Mouse (Mus musculus): Measurements from ENCODE around the gene Glb1.
A peak's percentile ranks its signal among the peaks of the same experiment; 100 is the strongest.
"Not testable (repeated sequence)": the region's sequence is repeated elsewhere in the genome, so short reads cannot be mapped to it uniquely, and the experiment has no call there.

The Glb1 gene

DNA sequence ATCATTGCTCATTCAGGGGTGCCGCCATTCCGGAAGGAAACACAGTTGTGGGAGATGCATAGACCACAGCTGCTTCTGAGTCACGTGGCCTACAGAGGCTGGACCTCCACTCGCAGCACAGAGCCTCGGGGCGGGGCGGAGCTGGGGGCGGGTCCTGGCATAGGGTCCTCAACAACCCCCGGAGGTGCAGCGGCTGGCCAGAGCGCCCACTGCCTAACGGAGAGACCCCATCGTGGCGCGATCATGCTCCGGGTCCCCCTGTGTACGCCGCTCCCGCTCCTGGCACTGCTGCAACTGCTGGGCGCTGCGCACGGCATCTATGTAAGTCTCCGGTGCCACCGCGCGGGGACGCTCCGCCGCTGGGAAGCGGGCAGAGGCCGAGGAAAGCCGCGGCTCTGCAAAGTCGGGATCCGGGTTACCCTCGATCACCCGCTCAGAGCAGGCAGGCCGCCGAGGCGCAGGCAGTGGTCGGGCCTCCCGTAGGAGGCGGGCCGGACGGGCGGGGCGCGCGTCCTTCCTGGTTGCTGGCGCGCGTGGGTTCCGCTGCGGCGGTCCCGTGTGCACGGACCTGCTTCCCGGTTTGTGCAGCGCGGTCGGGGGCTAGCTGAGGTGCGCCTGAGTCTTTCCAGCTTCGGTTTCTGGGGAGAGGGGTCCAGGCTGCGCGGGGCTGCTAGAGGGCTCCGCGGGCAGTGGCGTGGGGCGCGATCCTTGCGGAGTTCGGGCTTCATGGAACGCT, at the start of gene Glb1, which contains the start of gene Tmppe:
Gene Glb1, plus strand, starts transcription at position 128 of the 736 bp plus-strand sequence.
Gene Tmppe, plus strand, starts transcription at position 157 of the 736 bp plus-strand sequence.
- peak; percentile 88 for DNase-seq

DNA sequence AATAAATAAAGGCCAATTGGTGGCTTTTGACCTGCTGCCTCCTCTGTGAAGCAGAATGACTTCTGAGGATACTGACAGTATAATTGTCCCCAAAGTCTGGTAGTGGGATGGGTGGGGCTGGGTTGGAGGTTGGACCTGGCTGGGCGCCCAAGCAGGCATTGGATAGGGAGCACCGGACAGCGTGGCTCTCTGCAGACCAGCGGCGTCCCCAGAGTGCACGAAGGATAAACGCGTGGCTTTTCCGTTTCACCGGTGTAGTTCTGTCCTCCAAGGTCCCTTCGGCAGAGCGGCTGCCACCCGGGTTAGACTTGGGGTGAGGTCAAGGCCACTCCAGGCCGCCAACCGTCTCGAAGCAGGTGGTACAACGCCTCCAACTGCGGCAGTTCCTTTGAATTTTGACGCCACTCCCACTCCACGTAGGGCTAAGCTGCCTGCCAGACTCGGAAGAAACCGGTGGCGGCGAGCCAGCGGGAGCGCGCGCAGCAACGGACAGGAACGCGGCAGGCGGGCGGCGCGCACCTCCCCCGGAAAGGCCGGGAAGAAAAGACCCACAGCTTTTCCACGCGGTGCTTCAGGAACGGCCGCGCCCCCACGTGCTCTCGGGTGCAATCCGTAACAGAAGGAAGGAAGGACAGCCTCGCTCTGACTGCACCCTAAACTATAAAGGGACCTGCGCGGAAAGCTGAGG, 32.9 kb upstream of the Glb1 start:
- peak; percentile 65 for DNase-seq

DNA sequence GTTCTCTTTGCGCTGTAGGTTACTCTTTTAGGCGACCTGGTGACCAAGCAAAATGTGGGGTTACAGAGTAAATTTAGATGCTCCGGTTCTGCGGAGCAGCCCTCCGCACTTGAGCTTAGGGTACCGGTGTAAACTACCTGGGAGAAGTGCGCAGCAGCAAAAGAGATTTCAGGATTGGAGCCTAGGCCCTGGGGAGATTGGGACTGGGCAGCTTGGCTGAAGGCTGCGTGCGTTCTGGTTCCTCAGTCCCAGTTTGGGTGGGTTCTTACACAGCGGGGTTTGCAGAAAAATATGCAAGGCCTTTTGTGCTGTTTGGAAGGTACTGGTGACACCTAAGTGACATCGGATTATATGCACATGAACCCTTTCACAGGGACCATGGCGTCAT, 32.4 kb upstream of the Glb1 start:
- DNase-seq = no peak

DNA sequence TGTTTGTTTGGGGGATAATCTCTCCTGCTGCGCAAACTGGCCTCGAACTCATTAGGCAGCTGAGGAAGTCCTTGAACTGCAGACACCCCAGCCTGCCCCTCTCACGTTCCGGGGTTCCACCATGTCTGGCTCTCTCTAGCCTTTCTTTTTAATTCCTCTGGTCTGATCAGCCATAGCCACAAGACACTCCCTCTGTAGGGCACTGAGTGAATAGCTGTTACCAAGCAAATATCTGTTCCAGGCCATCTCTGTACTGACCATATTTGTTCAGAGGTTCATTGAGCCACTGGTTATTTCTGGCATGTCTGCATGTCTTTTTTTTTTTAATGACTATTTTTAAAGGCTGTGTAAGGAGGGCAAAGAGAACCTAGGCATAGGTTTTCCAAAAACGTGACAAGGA, 31.5 kb upstream of the Glb1 start:
- DNase-seq = not testable (repeated sequence)

DNA sequence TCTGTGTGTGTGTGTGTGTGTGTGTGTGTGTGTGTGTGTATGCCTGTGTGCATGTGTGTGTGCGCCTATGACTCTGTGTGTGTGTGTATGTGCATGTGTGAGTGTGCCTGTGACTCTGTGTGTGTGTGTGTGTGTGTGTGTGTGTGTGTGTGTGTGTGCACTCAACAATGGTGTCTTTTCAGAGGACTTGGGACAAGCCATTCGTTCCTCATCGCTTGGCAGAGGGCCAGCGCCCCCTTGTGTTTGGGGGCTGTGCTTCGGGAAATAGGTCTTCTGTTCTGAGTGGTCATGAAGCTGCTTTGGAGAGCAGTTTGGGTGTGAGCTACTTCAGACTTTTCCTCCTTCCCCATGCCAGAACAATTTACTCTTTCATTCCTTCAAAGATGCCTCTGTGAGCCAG, 29.2 kb upstream of the Glb1 start:
- not testable (repeated sequence) for DNase-seq

DNA sequence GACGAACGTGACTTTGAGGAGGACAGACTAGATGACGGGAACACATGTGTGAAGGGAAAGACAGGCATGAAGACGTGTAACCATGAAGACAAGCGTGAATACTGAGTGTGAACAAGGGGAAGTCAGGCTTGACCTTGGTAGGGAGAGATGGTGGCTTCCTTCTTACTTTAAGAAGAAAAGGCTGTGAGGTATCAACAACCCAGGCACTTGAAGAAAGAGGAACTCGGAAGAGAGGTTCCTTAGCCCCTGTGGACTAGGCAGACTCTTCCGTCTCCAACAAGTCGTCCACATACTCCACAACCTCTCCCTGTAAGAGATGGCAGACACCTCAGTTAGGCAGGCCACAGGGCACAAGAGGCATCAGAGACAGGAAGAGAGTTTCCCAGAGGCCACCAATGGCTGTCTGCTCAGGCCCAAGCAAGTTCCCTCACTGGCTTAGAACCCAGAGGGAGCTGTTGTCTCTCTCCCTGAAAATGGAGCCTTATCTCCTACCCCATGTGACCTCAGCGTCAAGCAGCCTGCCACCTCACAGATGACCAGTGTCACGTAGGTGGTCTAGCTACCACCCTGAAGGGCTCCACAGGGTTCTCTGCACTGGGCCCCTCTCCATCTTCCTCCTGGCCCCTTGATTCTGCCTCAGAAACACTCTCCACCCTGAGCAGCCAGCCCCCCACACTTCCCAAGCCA, 25.5 kb upstream of the Glb1 start:
- no peak for DNase-seq

DNA sequence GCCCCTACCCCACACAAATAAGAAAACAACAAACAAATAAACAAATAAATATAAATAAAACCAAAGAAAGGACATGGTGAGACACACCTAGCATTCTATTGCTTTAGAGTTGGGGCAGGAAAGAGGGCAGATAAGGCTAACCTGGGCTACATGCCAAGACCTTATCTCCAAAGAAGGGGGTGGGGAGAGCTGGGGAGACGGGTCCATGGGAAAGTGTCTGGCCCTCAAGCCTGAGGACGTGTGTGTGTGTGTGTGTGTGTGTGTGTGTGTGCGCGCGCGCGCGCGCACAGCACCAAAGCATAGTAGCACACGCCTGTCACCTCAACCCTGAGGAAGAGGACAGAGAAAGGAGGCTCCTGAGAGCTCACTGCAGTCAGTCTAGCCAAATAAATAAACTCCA, 23.7 kb upstream of the Glb1 start:
- no peak for DNase-seq

DNA sequence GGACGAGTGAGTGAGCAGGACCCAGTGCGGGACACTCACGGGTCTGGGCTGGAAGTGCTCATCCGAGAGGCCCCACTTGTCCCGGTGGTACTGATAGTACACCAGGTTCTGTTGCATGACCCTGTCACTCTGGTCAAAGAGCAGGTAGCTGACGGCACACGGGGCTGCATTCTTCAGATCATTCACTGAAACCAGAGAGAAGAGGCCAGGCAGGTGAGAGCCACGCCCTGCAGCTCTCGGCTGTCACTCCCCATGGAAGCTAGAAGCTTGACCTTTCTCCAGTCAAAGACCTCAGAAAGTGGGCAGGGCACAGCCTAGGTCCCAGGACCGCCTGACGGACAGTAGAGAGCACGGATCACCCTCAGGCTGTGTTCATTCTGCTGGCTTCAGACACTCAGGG, 21.0 kb upstream of the Glb1 start:
- DNase-seq = no peak

DNA sequence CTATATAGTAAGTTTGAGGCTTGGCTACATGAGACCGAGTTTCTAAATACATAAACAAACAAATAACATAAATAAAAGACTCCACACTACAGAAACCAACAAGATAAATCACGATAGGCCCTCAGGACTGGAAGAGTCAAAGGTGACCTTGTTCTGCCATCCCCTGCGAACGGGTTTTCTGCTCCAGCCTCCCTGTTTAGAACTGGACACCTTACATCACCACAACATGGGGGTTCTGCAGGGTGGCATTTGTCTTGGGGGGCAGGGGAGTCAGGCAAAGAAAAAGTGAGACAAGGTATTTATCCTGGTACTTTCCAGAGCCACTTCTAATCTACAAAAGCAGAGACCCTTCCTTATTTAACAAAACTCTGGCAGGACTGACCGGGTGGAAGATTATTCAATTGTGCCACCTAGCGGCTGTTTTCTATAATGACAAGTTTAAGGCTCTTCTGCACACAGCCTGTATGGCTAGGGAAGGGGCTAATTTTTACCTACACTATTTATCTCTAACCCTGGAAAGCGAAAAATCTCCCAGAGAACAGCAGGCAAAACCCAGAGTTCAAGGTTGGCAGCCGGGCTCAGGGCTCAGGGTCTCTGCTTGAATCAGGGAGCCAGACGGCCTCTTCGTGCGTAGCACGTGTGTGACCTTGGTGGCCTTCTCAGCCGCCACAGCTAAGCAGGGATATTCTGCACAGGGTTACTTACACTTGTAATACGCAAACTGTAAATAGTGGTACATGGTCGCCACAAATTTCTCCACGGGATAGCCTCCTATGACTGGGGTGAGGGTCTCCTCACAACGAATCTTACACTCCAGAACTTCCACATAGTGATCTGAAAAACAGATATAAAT, 19.8 kb upstream of the Glb1 start:
- DNase-seq = no peak

DNA sequence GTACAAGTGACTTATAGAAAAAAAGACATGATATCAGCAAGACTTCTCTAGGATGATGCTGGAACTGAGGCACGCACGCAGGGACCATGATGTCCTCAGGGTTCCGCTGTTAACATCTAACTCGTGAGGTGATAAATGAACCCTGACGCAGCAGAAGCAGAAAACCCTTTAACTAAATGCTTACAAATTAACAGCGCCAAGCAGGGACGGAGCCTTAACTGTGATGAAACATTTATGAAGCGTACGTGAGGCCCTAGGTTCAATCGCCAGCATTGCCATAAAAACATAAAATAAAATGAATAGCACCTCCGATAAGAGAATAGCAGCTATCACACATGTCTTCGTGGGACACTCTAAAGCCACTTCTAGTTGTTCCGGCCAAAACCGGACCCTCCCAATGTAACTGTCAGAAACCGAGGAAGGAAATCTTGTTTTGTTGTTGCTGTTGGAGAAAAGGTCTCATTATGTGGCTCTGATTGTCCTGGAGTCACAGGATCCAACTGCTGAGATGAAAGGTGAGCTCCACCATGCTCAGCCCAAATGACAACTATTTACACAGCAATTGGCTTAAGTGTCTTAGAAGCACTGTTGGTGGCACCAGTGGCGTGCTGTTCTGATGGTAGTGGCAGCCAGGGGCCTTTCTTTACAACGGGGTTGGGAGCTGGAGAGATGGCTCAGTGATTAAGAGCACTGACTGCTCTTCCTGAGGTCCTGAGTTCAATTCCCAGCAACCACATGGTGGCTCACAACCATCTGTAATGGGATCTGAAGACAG, 17.8 kb upstream of the Glb1 start:
- DNase-seq = no peak

DNA sequence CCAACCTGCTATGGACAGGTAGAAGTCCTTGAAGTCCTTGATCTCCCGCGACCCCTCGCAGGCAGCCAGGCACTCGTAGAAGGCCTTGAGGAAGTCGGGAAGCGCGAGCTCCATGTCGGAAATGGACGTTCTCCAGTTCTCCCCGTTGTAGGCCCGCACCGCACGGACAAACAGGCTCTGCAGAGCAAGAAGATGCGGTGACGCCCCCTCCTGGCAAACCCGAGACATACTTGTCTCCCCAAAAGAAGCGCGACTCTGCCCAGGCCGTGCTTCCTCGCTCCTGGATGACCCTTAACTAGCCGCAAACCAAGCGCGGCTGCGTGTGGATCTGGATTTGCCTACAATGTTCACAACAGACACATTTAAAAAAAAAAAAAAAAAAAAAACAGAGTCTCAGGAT, 16.2 kb upstream of the Glb1 start:
- DNase-seq = no peak

DNA sequence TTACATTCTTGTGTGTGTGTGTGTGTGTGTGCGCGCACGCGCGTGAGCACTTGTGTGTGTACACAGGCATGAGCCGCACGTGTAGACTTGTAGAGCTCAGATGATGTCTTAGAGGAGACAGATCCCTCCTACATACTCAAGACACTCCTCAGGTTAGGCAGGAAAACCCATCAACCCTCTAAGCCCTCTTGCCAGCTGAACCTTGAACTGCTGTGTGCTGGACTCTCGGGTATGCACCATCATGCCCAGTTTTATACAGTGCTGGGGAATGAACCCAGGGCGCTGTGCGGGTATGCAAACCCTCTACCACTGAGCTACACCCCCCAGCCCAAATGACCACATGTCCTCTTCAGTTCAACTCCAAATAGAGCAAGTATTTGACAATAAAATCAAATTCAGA, 15.7 kb upstream of the Glb1 start:
- DNase-seq = no peak

DNA sequence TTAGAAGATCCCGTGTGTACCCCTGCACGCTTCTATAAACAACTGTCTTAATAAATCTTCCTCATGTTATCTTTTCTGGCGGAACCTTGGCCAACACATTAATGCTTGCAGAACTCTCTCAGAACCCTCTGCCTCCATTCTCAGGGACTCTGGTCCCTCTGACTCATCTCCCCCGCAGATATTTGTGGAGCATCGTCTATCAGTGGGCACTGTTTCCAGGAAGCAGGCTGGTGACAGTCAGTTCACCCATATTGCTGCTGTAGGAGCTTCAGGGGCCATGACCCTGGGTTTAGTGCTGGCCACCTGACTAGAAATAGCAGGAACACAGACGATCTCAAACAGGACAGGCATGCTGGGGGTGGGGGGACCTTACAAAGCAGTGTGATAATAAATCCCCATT, 13.8 kb upstream of the Glb1 start:
- no peak for DNase-seq

DNA sequence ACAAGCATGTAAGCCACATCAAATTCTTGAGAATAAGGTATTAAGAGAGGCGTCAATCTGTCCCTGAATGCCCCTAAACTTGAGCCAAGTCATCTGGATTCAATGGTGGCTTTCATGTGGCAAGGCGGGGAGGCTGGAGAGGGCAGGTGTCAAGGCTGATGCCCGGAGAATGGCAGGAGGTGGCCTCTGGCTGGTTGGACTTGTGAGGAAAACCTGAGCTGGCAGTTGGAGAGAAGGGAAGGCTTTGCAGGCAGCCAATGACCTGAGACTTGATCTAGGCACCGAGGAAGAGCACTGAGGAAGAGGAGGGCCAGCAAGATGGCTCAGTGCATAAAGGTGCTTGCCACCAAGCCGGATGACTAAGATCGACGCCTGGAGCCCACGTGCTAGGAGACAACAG, 12.6 kb upstream of the Glb1 start:
- DNase-seq = no peak

DNA sequence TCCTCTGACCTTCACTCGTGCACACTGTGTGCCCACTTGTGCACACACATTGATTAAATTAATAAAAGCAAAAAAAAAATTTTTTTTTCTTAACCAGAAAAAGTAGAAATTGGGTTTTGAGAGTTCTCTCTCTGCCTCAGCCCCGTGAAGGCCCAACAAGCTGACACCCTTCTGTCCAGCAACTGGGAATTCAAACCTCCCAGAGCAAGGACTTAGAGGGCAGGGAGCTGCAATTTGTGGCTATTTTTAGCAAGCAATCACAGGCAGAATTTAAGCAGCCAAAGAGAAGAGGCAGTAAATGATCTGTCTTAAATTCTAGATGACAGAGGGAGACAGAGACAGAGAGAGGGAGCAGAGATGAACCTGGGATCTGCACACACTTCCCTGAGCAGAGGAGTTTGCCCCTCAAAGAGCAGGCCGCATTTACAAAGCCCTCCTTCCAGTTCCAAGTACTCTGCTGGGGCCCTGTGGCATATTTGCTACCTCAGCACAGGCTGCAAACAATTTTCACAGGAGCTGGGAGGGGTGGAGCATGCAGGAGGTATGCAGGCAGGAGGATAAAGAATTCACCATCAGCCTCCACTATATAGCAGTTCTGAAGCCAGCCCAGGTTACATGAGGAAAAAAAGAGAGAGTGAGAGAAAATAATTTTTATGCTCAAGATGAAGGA, 12.0 kb upstream of the Glb1 start:
- DNase-seq = no peak

DNA sequence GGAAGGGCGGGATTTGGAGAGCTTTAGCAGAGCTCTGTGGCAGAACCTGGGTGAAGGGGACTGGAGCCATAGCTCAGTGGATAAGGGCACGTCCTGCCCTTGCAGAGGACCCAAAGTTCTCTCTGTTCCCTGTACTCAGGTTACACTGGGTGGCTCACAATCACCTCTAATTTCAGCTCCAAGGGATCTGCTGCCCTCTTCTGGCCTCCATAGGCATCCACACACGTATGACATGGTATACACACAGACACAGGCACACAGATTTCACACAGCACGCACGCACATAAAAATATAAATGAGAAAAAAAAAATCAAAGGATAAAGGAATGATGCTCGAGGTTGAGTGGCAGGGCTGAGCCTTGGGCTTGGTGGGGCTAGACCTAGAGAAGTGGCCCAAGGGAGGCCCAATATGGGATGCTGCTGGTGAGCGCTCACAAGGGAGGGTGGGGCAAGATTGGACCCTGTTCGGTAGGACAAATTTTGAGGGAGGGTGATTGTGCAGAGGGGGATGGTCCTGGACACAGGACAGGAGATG, 11.4 kb upstream of the Glb1 start:
- DNase-seq = no peak

DNA sequence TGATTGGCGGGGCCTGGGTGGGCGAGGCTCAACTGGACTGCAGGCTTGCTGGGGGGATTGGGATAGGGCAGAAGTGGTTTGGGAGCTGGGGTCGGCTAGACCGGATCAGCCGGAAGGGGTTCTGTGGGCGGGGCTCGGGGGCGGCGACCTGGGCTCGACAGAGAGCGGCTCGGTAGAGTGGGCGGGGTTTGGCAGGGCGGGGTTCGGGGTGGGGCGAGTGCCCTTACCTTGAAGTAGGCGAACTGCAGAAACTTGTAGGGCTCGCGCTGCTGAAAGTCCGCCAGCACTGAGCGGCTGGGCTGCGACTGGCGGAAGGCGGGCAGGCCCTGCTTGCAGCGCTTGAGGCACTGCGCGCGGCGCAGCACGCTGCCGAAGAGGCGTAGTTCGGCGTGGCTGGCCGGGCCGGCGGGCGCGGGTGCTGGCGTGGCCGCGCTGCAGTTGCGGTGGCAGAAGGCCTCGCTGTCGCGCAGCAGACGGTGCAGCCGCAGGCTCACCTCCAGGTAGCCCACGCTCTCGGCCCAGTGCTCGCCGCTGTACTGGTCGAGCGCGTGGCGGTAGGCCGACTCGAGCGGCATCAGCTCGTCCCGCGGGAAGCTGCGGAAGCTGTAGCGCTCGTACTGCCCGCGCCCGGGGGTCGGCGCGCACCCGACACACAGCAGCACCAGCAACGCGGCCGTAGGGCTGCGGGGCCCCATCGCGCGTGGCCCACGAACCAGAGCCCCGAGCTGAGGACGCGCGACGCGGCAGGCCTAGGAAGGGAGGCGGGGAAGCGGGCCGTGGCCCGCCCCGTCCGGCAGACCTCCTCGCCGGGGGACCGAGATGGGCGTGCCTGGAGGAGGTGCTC, 10.7 kb upstream of the Glb1 start, which contains the start of gene Crtap:
Gene Crtap, minus strand, starts transcription at position 771 of the 844 bp plus-strand sequence.
- DNase-seq = peak; percentile 84

DNA sequence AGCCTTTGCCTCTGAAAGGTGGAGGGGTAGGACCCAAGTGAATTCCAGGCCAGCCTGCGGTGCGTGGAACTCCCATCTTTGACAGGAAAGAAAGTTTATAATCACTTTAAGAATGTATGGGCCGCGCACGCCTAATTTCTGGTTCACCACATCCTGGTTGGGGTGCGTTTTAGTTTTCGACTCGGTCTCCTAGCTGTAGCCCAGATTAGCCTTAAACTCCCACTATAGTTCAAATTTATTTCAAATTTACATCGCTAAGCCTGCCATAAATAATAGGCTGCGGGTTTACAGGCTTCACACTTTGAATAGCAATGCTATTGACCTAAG, 10.2 kb upstream of the Glb1 start:
- no peak for DNase-seq

DNA sequence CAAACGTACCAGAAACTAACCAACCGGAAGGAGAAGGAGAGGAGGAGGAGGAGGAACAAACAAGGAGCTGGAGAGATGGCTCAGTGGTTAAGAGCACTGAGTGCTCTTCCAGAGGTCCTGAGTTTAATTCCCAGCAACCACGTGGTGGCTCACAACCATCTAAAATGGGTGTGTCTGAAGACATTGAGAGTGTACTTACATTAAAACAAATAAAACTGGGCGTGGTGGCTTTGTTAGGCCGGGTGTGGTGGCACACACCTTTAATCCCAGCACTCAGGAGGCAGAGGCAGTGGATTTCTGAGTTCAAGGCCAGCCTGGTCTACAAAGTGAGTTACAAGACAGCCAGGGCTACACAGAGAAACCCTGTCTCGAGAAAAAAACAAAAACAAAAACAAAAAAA, 6.7 kb upstream of the Glb1 start:
- DNase-seq = not testable (repeated sequence)

DNA sequence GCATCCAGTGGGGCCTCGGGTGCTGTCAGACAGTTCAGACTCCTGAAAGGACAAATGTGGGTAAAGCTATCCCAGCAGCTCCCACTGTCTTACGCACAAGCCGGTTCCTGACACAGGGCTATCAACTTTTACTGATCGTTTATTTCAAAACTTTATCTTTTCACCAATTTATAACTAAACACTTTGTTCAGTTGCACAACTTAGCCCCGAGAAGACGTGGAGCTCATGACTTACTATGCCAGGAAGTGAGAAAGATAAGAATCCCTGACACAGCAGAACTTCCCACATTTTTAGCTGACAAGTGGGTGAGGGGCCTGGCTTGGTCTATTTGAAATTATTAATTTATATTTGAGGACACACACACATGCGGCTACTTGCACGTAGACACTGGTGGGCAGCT, 6.2 kb upstream of the Glb1 start:
- DNase-seq = no peak
